7 mouse cellular contexts compared by ENCODE assay signal in genomic region chr13:103703386-103703785, GRCm38 (mm10).
DNase-seq lines count a peak whose midpoint lies in the region; ATAC-seq and TF ChIP-seq lines count a peak whose summit lies in the region.

No protein-coding gene starts in this region.

- peak; percentile 86 for DNase-seq in ZHBTc4 (ENCODE audit: low read depth, low spot score)
- peak; percentile 86 for DNase-seq in gastrocnemius, postnatal 10 days
- peak; percentile 67 to 68 for DNase-seq in left cerebral cortex, postnatal 25 days (ENCODE audit: low spot score in 2 of 2)
- DNase-seq in spleen, adult 18-20 months = peak; percentile 11 to 52

- H3K36me3 ChIP-seq in intestine, embryonic 15.5 days = no peaks in the 10 kb centered on the region
- H3K36me3 ChIP-seq in midbrain, embryonic 12.5 days = no peaks in the 10 kb centered on the region

- no peak for TF ChIP-seq POLR2A in cortical plate, adult 2 months (IDR thresholded peaks at IDR 0.05; ENCODE audit: extremely low read depth, insufficient read depth, low read length)

- ATAC-seq in intestine, embryonic 15.5 days = peak; percentile 70
- ATAC-seq in midbrain, embryonic 12.5 days (ENCODE audit: low FRiP score, low read depth) = peak; percentile 90

- no peak overlapping the region for H3K9ac ChIP-seq in intestine, embryonic 15.5 days
- no peak overlapping the region for H3K9ac ChIP-seq in midbrain, embryonic 12.5 days (replicated peaks)

- H3K4me3 ChIP-seq in cortical plate, adult 2 months (ENCODE audit: insufficient read depth, low read length) = no peak overlapping the region
- no peak overlapping the region for H3K4me3 ChIP-seq in intestine, embryonic 15.5 days (replicated peaks)
- no peak overlapping the region for H3K4me3 ChIP-seq in midbrain, embryonic 12.5 days

- no peaks in the 10 kb centered on the region for H3K4me1 ChIP-seq in cortical plate, adult 2 months (ENCODE audit: control insufficient read depth, insufficient read depth, low read length)
- peaks cover 3% of the 10 kb centered on the region; the same call in 1 of the 2 replicates for H3K4me1 ChIP-seq in intestine, embryonic 15.5 days (replicated peaks)
- H3K4me1 ChIP-seq in midbrain, embryonic 12.5 days = peaks cover 3% of the 10 kb centered on the region; the same call in 1 of the 2 replicates

- no peaks in the 10 kb centered on the region for H3K9me3 ChIP-seq in intestine, embryonic 15.5 days
- H3K9me3 ChIP-seq in midbrain, embryonic 12.5 days = no peaks in the 10 kb centered on the region

- peak; percentile 85 for TF ChIP-seq CTCF in cortical plate, adult 2 months (IDR thresholded peaks at IDR 0.05; ENCODE audit: extremely low read depth, insufficient read depth, low read length)

- intact Hi-C loops in left cerebral cortex, postnatal 25 days (cut with DNase I) = loop anchor here (2.0 kb wide), 1 partner anchor 77 kb away; no protein-coding TSS in a partner anchor

- H3K27me3 ChIP-seq in intestine, embryonic 15.5 days (replicated peaks) = no peaks in the 10 kb centered on the region
- H3K27me3 ChIP-seq in midbrain, embryonic 12.5 days = no peaks in the 10 kb centered on the region

- no peak overlapping the region for H3K4me2 ChIP-seq in intestine, embryonic 15.5 days (replicated peaks)
- H3K4me2 ChIP-seq in midbrain, embryonic 12.5 days (replicated peaks) = no peak overlapping the region

- H3K27ac ChIP-seq in cortical plate, adult 2 months (ENCODE audit: insufficient read depth, low read length) = no peak overlapping the region
- no peak overlapping the region for H3K27ac ChIP-seq in intestine, embryonic 15.5 days
- H3K27ac ChIP-seq in midbrain, embryonic 12.5 days (replicated peaks) = no peak overlapping the region

- WGBS in intestine, embryonic 15.5 days = 37% methylated on average over 7 of the region's 7 CpGs
- 43% methylated on average over 7 of the region's 7 CpGs for WGBS in midbrain, embryonic 12.5 days

Comparison
In these comparisons a context has a peak if more than half of its experiments do, and no peak if none do; other contexts are left out.
1. DNase-seq: peak in every context shown above with its lines; median percentile 86 in ZHBTc4; 86 in gastrocnemius, postnatal 10 days; 68 in left cerebral cortex, postnatal 25 days; 32 in spleen, adult 18-20 months.